Mouse (Mus musculus): Measurements from ENCODE around the gene Rxfp4.

Gene Rxfp4

DNA sequence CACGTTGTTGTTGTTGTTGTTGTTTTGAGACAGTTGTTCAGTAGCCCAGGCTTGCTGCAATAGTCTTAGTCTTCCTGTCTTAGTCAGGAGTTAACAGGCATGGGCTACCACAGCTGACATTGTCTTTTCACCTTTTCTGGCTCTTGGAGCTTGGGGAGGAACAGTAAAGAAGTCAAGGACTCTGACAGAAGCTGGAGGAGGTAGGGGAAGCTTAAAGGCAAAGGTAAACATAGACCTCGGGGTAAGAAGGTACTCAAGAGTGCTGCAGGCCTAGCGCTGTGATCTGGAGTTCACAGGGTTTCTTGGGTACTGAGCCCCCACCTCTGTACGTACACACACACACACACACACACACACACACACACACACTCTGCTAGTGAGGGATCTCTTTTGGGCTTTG is 24.2 kb downstream of the Rxfp4 start:
- no peak for DNase-seq (ENCODE audit: low read depth, low spot score)

DNA sequence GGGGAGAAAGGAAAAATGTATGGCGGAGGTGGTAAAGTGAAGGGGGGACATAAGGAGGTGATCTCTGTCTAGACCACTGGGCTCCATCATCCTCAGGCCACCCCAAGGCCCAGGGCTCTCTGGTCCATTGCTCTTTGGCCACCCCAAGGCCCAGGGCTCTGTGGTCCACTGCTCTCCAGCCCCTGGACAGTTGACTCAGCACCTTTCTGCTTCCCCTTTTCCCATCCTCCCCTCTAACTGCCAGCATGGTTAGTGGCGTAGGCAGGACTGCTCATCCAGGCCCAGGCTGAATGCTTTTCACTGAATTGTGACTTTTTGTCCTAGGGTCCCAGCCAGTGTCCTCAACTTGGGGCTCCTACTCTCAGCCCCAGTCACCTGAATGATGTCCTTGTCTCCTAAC is 25.4 kb downstream of the Rxfp4 start:
- DNase-seq (ENCODE audit: low read depth, low spot score), result no peak

DNA sequence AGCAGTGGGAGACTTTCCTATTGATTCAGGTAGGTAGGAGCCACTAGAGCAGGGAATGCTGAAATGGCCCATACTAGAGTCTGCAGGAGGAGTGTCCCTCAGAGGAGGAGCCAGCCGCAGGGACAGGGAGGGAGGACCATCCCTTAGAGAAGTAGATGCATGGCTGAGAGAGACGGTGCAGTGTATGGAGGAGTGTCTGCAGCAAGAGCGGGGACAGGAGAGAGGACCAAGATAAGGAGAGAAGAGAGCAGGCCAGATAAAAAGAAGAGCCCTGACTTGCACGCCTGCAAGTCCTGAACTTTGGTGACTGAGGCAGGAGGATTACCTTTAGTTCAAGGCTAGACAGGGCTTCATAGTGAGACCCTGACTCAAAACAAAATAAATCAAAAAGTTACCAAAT is 25.8 kb downstream of the Rxfp4 start:
- DNase-seq (ENCODE audit: low read depth, low spot score), result peak; percentile 73

DNA sequence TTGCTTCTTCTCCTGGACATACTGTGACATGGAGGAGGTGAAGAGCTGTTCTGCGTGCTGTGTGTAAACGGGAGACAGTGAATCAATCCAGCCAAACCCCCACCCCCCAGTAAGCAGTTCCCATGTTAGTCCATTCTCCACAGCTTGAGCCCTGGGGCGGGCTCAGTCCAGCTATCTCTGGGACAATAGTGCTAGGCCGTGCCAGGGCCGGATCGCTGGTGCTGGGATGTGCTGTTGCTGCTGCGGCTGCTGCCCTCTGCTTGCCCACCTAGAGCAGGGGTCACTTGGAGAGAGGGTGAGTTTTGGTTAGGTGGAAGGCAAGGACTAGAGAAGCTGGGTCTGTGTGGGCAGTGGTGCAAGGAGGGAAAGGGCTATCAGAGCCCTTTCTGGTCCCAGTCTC is 26.6 kb downstream of the Rxfp4 start:
- peak; percentile 82 for DNase-seq (ENCODE audit: low read depth, low spot score)

DNA sequence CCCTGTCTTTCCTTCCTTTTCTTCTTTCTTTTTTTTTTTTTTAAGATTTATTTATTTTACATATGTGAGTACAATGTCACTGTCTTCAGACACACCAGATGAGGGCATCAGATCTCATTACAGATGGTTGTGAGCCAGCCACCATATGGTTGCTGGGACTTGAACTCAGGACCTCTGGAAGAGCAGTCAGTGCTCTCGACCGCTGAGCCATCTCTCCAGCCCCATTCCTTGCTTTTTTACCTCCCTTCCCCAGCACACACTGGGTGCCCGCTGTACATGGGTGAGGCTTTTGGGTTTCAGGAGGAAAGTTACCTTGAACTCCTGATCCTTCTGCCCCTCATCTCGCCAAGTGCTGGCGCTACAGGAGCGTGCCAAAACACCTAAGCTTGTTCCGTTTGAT is 27.4 kb downstream of the Rxfp4 start:
- DNase-seq (ENCODE audit: low read depth, low spot score), result no peak

DNA sequence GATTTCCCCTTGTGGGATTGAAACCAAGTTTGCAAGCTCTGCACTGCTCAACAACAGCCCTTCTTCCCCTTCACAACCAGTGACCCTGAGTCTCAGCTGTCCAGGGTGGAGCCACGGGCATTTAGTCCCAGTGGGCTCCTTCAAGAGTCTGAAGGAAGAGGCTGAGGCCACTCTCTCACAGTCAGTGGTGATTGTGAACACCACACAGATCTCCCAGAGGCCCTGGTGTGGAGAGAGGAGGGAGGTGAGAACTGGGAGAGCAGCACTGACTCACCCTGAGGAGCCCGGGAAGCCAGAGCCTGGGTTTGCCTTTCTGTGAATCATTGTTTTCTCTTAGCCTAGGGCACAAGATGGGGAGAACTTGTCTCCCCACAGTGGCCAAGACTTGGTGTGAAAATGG is 28.0 kb downstream of the Rxfp4 start:
- DNase-seq (ENCODE audit: low read depth, low spot score), result peak; percentile 80

DNA sequence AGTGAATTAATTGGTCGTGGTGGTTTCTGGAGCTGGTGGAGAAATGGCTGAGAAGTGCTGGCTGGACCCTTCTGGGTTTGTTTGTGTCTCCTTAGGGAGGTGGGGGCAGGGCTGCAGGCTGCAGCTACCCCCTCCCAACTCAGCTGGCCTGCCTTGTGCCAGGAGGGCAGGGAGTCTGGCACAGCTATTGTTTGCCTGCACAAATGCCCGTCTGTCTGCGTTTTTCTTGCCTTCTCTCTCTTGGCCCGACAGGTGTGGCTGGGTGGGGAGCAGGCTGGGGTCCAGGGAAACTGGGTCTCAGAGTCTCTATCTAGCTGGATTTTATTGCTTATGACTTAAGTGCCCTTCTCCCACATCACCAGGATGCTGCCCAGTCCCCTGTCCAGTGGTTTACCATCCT is 28.6 kb downstream of the Rxfp4 start:
- DNase-seq (ENCODE audit: low read depth, low spot score), result peak; percentile 95

DNA sequence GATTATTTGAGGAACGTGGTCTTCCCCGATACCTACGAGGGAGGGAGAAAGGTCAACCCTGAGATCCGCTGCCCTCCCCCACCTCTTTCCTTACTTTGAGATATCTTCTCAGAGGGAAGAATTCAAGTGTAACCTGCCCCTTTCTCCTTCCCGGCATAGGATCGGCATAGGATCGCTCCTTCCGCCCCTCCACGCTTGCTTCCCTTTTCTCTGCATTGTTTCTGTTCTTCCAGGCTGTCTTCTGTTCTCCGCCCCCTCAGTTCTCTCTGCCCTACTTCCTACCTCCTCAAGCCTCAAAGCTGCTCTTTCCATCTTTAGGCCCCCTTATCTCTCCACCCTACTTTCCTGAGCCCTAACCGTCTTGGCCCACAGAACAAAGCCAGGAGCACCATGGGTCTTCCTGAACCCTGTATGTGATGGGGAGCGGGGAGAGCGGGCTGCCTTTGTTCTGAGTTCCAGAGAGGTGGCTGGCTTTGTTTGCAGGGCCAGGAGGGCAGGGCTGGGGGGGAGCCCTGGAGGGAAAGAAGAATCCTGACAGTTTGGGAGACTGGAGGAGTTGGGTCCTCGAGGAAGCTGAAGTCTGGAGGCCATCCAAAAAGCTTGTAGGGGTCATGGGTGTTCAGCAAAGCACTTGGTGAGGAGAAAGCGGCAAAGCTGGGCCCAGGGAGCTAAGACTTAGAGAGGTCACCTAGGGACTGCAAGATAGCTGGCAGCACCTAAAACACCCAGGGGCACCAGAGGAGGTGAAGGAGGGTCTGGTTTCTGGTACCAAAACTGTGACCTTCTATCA is 29.4 kb downstream of the Rxfp4 start:
- peak; percentile 86 for DNase-seq (ENCODE audit: low read depth, low spot score)

DNA sequence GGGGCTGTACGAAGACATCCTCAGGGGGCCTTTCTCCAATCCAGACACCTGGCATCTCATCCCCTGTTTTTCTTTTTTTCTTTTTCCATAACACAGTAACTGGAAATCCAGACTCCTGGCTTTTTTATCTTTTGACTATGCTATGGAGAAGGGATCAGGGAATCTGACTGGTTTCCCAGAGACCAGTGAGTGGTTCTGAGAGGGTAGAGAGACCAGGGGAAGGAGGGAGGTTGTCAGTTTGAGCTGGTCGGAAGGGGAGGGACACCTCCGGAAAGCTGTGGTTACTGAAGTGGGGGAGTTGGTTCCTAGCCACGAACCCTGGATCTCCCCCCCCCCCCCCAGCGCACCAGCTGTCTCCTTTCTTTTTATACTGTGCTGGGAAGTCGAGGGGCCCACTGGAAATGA is 30.0 kb downstream of the Rxfp4 start:
- peak; percentile 85 for DNase-seq (ENCODE audit: low read depth, low spot score)

DNA sequence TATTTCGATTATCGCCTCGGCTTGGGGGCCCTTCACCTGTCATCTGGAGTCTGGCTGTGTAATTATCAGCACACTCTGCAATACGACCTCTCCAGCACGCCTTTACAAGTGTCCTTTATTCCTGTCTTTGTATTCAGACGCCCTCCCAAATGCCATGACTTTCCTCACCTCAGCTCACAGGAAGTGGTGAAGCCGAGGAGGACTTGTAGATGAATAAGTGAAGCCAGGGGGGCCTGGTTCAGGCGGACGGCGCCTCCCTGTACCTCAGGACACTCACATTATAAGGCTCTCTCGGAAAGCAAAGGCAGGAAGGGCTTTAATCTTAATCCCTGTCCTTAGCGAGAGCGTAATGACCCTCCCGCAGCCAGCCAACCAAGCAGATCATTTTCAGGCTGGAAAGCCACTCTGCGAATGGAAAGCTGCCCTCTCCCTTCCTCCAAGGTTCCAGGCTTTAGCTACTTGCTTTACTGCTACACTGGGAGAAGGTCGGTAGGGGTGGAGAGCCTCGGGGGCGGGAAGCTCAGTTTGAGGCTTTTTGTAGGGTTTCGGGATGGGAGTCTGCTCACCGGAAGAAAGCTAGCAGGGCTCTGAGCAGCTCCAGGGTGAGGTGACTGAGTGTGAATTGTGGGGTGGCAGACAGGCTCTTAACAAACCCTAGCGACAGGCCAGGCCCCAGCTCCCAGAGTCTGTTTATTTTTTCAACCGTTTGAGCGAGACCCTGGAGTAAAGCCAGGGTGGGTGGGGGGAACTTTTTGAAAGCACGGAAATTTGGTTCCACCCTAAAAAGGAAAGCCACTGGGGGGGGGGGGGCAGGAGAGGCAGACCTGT is 30.6 kb downstream of the Rxfp4 start:
- DNase-seq (ENCODE audit: low read depth, low spot score), result peak; percentile 76

DNA sequence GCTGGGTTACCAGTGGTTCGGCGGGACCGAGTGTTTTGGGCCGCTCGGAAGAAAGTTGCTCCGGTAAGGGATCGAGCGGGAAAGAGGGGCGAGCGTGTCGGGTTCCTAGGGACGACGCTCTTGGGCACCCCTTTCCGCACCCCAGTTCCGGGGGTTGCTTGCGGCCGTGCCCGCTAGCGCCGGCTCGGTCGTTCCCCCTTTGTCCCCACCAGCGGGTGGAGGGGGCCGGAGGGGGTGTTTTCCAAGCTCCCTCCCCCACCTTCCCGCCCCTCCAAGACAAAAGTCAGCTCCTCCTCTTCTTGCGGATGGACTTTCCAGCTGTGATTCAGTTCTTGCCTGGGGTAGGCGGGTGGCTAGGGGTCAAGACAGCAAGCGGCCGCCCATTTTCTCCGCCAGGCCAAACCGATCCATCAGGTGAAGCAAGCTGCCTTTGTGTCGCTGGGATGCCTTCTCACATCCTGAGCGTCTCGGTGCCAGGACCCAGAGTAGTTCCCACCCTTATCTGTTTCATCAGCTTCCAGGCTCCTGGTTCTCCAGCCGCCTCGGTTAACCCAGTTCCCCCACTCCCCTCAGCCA is 31.3 kb downstream of the Rxfp4 start:
- peak; percentile 72 for DNase-seq (ENCODE audit: low read depth, low spot score)

DNA sequence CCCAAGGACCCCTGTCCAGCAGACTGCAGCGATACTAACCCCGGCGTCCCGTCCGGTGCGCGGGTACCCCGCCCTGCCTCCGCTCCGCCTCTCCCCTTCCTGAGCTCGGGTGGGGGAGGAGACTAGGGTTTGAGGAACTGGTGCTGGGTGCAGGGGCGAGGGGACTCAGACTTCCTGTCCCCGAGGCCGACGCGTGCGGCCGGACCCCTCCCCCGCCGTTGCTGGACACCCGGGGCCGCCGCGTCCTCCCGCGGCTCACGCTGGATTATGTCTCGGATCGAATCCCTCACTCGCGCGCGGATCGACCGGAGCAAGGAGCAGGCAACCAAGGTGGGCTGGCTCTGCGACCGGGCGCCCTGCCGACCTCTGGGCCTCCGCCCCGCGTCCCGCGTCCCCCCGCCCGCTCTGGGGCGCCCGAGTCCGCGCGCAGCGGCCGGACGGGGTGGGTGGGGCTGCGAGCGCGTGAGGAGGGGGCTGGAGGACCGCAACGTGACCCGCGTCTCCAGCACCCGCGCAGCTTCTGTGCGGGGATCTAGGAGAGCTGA is 31.9 kb downstream of the Rxfp4 start:
- DNase-seq (ENCODE audit: low read depth, low spot score), result peak; percentile 73

DNA sequence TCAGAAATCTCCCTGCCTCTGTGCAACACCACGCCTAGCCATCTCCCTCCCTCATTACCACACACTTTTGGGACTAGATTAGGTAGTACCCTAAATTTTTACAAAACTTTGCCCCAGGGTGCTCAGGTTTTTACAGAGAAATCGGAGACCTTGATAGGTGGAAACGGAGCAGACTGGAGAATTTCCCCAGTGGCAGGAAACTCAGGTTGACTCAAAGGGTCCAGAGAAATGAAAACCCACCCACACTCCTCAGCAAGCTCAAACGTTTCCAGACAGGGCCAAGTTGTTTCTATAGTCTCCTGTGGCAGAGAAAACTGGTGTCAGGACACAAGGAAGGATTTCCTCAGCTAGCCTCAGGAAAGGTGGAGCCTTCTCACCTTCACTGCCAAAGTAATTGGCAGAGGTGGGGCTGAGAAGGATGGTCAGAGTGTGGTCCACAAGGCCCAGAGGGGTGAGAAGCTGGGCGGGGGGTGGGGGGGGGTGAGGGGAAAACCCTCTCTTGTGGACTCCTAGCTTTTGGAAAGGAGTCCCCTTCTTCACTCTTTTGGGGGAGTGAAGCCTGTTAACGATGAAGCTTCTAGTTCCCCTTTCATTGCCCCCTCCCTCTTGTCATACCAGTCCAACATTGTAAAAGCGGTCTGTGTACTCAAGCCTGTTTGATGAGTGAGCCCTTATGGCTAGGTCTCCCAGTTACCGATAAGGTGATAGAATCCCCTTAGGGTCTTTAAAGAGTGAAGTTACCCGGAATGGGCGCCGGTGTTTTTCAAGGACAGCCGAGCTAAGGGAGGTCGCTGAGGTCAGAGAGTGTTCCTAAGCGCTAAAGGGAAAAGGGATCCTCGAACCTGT is 32.6 kb downstream of the Rxfp4 start:
- DNase-seq (ENCODE audit: low read depth, low spot score), result no peak

DNA sequence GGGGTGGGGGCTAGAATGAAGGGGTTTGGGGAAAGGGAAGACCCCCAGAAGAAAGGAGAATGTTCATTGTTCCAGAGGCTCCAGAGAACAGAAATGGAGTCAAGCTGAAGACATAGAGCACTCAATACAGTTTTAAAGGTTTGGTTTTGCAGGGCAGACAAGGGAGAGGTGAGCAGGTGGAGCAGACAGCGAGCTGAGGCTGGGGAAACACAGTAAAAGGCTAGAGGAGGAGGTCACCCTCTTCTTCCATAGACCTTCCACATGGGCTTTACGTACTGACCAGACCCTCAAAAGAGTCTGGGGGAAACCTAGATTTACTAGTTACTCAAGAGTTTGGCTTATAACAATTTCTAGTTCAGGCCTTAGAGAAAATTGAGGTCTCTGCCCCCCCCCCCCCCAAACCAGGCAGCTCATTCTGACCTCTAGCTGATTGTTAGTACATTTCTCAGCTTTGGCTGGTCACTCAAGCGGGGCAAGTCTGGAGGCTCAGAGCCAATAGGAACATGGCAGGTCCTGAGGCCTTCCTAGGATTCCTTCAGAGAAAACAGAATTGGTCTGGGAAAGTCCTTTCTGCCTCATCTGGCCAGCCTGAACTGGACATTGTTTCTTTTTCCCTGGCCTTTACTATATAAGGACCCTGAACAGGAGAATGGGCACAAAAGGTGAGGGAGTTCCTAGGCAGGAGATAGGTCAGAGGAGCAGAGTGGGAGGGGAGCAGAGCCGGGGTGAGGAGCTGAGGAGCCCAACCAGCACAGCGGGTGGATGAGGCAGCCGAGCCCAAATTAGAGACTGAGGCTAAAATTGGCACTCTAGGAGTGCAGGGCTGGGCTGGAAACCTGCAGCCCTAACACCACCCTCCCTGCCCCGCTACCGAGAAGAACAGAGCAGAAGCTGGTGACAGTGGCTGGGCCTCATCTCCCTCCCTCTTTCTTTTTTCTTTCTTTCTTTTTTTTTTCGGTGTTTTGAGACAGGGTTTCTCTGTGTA is 33.5 kb downstream of the Rxfp4 start:
- DNase-seq (ENCODE audit: low read depth, low spot score), result peak; percentile 90

DNA sequence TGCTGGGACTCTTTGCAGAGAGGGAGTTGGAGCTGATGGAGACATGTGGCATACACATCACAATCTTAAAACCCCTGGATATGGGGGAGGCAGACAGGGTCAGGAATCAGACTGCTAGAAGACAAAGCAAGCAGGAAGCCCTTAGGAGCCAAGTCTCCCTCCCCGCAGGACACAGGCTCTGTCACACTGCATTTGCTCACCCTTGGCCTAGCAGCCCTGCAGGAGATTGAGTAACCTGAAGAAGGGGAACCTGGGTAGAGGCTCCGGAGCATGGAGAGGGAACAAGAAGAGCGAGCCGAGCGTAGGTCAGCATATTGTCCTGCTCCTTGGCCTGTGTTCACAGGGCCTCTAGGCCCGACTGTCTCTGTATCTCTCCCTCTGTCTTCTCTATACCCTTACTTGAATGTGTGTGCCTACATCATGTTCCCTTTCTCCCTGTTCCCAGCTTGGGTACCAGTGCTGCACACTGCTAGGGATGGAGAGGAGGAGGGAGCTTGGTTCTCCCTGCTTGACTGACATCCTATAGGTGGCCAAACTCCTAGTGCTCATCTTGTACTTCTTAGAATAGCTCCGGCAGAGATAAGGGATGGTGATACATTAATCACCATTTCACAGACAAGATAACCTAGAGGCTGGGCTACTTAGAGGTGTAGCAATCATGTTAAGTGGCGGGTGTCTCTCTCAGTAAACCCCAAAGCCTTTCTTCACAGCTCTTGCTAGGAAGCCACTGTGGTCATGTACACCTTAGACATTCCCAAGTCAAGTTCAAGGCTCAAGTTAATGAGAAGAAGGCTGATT is 34.7 kb downstream of the Rxfp4 start:
- DNase-seq (ENCODE audit: low read depth, low spot score), result no peak

DNA sequence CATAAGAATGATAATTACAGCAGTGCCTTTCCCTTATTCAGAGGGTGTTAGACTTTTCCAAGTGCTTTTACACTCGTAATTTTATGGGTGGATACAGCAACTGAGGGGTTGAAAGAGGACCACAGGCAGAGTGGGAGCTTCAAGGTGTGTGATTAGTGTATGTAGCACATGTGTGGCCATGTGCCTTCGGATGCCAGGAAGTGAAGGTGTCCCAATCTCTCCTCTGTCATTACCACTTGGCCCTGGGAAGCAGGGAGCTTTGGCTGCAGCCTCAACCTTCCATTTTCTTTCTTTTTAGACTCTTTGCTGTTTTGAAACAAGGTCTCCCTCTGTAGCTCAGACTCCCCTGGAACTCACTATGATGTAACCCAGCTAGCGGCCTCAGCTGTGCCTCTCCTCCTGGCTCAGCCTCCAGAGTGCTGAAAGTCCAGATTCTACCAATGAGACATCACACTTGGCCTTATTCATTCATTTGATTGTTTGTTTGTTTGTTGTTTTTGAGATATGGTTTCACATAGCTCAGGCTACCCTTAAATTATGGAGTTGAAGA is 35.9 kb downstream of the Rxfp4 start:
- DNase-seq (ENCODE audit: low read depth, low spot score), result no peak

DNA sequence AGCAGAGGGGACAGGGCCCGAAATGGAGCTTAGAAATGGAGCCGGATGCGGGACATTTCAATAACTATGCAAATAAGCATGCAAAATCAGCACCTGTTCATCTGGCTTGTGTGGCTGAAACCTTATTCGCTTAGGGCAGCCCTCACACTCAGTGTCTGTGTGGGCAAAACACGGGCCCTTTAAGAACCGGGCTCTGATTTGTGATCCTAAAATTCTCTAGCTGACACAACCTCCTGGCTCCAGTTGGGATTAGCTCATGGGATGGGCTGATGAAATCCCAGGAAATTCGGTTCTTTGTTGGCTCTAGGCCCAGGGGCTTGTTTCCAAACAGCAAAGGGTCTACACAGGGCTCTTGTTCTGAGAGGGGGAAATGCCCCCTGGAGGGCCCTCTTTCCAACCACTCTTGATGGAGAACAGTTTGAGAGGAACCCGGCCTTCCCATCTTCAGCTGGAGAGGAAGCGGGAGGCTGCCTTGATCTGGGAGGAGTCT is 37.0 kb downstream of the Rxfp4 start:
- peak; percentile 92 for DNase-seq (ENCODE audit: low read depth, low spot score)

DNA sequence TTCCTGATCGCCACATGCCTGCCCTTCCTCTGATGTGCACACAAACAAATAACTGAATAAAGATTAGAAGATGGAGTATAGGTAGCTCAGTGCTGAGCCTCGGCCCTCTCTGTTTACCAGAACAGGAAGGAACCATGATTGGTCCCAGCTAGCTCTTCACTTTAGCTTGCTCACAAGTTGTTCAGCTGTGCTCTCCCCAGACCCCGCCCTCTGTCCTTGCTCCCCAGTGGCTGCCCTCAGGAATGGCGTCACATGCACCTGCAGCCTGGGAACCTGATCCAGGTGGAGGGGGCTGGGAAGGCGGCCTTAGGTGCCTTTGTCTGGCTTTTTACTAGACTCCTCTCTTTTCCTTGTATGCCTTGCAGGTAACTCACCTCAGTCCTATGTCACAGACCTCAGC is 37.8 kb downstream of the Rxfp4 start:
- peak; percentile 63 for DNase-seq (ENCODE audit: low read depth, low spot score)

DNA sequence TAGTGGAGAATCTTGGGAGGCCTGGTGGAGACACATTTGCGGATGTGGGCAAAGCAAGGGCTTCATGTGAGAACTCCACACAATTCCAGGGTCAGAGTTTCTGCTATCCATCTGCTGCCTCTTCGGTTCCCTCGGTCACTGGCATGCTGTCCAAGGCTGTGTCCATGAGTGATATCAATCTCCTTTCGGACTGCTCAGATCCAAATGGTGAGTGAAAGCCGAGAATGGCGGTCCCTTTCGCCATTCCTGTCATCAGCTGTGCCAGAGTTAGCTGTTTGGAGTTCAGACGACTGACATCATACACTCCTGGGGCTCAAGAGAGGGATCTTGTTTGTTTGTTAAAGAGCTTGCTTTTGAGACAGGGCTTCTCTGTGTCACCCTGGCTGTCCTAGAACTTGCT is 38.5 kb downstream of the Rxfp4 start:
- no peak for DNase-seq (ENCODE audit: low read depth, low spot score)
